Mouse (Mus musculus) stomach, embryonic 14.5 days (tissue): Measurements from ENCODE around the gene Uvrag. TPM values are rescaled to one million over a fixed set of nuclear protein-coding genes. Genes with fewer than 3 reads are reported as not detected.

Source experiments
- ATAC-seq: fragments of 200-750 bp; cut with Nextera tagmentation; 2 replicates; pipeline ENCODE4 v1.8.0; 2017; ENCODE audit warnings: low read depth, moderate TSS enrichment; ENCODE audit not compliant: insufficient number of reproducible peaks, insufficient read depth, low FRiP score
- H3K27ac ChIP-seq: fragments of 300-500 bp; sonication (generic); 2 replicates; pipeline ENCODE4 v1.5.1; 2014; ENCODE audit warnings: mild to moderate bottlenecking, low read length, moderate library complexity, mixed read lengths
- H3K27me3 ChIP-seq: fragments of 300-500 bp; sonication (generic); 2 replicates; pipeline ENCODE4 v1.6.1; 2014; ENCODE audit warnings: low read length, control low read depth, mixed read lengths; ENCODE audit not compliant: control insufficient read depth, insufficient read depth
- H3K36me3 ChIP-seq: fragments of 300-500 bp; sonication (generic); 2 replicates; pipeline ENCODE4 v1.6.1; 2014; ENCODE audit warnings: mild to moderate bottlenecking, control low read depth, low read length, moderate library complexity, mixed read lengths; ENCODE audit not compliant: control insufficient read depth, insufficient read depth
- H3K4me1 ChIP-seq: fragments of 300-500 bp; sonication (generic); 2 replicates; pipeline ENCODE4 v1.6.1; 2014; ENCODE audit warnings: low read length, control low read depth, mixed read lengths; ENCODE audit not compliant: control insufficient read depth, insufficient read depth
- H3K4me2 ChIP-seq: fragments of 300-500 bp; sonication (generic); replicated peaks from 2 replicates; pipeline ENCODE4 v1.6.1; 2014; ENCODE audit warnings: low read depth, low read length, control low read depth
- H3K4me3 ChIP-seq: fragments of 300-500 bp; sonication (generic); 2 replicates; pipeline ENCODE4 v1.5.1; 2014; ENCODE audit warnings: low read depth, low read length, control low read depth
- H3K9ac ChIP-seq: fragments of 300-500 bp; sonication (generic); replicated peaks from 2 replicates; pipeline ENCODE4 v1.6.1; 2014; ENCODE audit warnings: low read depth, mild to moderate bottlenecking, control low read depth, low read length, moderate library complexity, mixed read lengths
- H3K9me3 ChIP-seq: fragments of 300-500 bp; sonication (generic); 2 replicates; pipeline ENCODE4 v1.6.1; 2016; ENCODE audit warnings: low read depth, low read length, control low read depth; ENCODE audit not compliant: control insufficient read depth
- WGBS: fragments of 180-500 bp; shearing (Covaris S2); extraction: QIAGEN DNeasy Blood & Tissue Kit; methylation state at CpG from one replicate; pipeline ENCODE4 v1.1.7; 2014; 5-methylcytosine and 5-hydroxymethylcytosine counted together
- polyA plus RNA-seq: library from polyadenylated mRNA; unstranded; fragments of >200 nt; fragmentation: Nextera tagmentation; extraction: Ambion mirVana; gene quantifications from 2 replicates; pipeline ENCODE4 v1.2.1, GENCODE M21; 2014

Gene Uvrag
- polyA plus RNA-seq, 1 experiment from 2014 or later: 23.9 TPM

GRCm38 (mm10) chr7:98869070-98869469 is 271.9 kb downstream of the Uvrag start:
- H3K4me2 ChIP-seq: no peak overlapping the region
- no peak overlapping the region for H3K27ac ChIP-seq
- H3K27me3 ChIP-seq: no peaks in the 10 kb centered on the region
- no peak overlapping the region for H3K9ac ChIP-seq
- no peak for ATAC-seq
- WGBS: 70% methylated on average over 3 of the region's 3 CpGs
- no peak overlapping the region for H3K4me3 ChIP-seq
- no peaks in the 10 kb centered on the region for H3K36me3 ChIP-seq
- peaks cover 21% of the 10 kb centered on the region for H3K4me1 ChIP-seq
- H3K9me3 ChIP-seq: no peaks in the 10 kb centered on the region

- Histone ChIP-seq H3K27ac (no peak overlapping the region), H3K9me3 (no peaks in the 10 kb centered on the region), H3K4me2 (no peak overlapping the region), H3K4me1 (peaks cover 21% of the 10 kb centered on the region), H3K9ac (no peak overlapping the region), H3K4me3 (no peak overlapping the region), H3K27me3 (no peaks in the 10 kb centered on the region), H3K36me3 (no peaks in the 10 kb centered on the region)
- 83% methylated on average over 2 of the region's 2 CpGs for WGBS
- no peak for ATAC-seq
Observed at GRCm38 (mm10) chr7:98867794-98868150, 273.2 kb downstream of the Uvrag start.

- H3K4me2 ChIP-seq: no peak overlapping the region
- peaks cover 21% of the 10 kb centered on the region for H3K4me1 ChIP-seq
- H3K27ac ChIP-seq: no peak overlapping the region
- no peaks in the 10 kb centered on the region for H3K9me3 ChIP-seq
- no peaks in the 10 kb centered on the region for H3K36me3 ChIP-seq
- peak; percentile 5; the same call in 1 of the 2 replicates for ATAC-seq
- no peak overlapping the region for H3K9ac ChIP-seq
- no peaks in the 10 kb centered on the region for H3K27me3 ChIP-seq
- H3K4me3 ChIP-seq: no peak overlapping the region
- 13% methylated on average over 12 of the region's 12 CpGs for WGBS
Observed at GRCm38 (mm10) chr7:98867053-98867793, 273.7 kb downstream of the Uvrag start.

GRCm38 (mm10) chr7:98863969-98864718 is 276.8 kb downstream of the Uvrag start:
- peaks cover 13% of the 10 kb centered on the region for H3K4me1 ChIP-seq

GRCm38 (mm10) chr7:98862994-98863393 is 277.9 kb downstream of the Uvrag start:
- Histone ChIP-seq H3K27me3 (no peaks in the 10 kb centered on the region), H3K36me3 (no peaks in the 10 kb centered on the region), H3K4me1 (peaks cover 13% of the 10 kb centered on the region), H3K27ac (no peak overlapping the region), H3K9me3 (no peaks in the 10 kb centered on the region), H3K4me2 (no peak overlapping the region), H3K9ac (no peak overlapping the region), H3K4me3 (no peak overlapping the region)
- no peak for ATAC-seq
- 64% methylated on average over 5 of the region's 5 CpGs for WGBS

More at GRCm38 (mm10) chr7:98863969-98864718, 276.8 kb downstream of the Uvrag start:
- no peak overlapping the region for H3K4me2 ChIP-seq
- H3K4me3 ChIP-seq: no peak overlapping the region
- H3K9me3 ChIP-seq: no peaks in the 10 kb centered on the region
- H3K27me3 ChIP-seq: no peaks in the 10 kb centered on the region
- no peak for ATAC-seq
- no peak overlapping the region for H3K27ac ChIP-seq
- no peaks in the 10 kb centered on the region for H3K36me3 ChIP-seq
- no peak overlapping the region for H3K9ac ChIP-seq
- WGBS: 53% methylated on average over 9 of the region's 9 CpGs

- no peak for ATAC-seq
- no peak overlapping the region for H3K9ac ChIP-seq
- no peaks in the 10 kb centered on the region for H3K27me3 ChIP-seq
- H3K27ac ChIP-seq: no peak overlapping the region
- H3K9me3 ChIP-seq: no peaks in the 10 kb centered on the region
- H3K4me1 ChIP-seq: 0 out of 2 replicates have a peak, but pooled peaks cover 6% of the 10 kb centered on the region
- no peak overlapping the region for H3K4me2 ChIP-seq
- no peaks in the 10 kb centered on the region for H3K36me3 ChIP-seq
- whole genome bisulfite sequencing: 26% methylated on average over 2 of the region's 2 CpGs
- H3K4me3 ChIP-seq: no peak overlapping the region
Observed at GRCm38 (mm10) chr7:98861002-98861401, 279.9 kb downstream of the Uvrag start.

- 59% methylated on average over 3 of the region's 3 CpGs for WGBS
- H3K27ac ChIP-seq: no peak overlapping the region
Observed at GRCm38 (mm10) chr7:98857094-98857493, 283.8 kb downstream of the Uvrag start.

GRCm38 (mm10) chr7:98856128-98856527 is 284.8 kb downstream of the Uvrag start:
- H3K36me3 ChIP-seq: no peaks in the 10 kb centered on the region
- H3K27me3 ChIP-seq: no peaks in the 10 kb centered on the region
- WGBS: 51% methylated on average over 3 of the region's 3 CpGs
- H3K4me1 ChIP-seq: peaks cover 10% of the 10 kb centered on the region
- peak; percentile 56; the same call in 1 of the 2 replicates for ATAC-seq
- no peak overlapping the region for H3K27ac ChIP-seq
- no peak overlapping the region for H3K9ac ChIP-seq
- H3K4me3 ChIP-seq: no peak overlapping the region
- H3K4me2 ChIP-seq: no peak overlapping the region
- H3K9me3 ChIP-seq: no peaks in the 10 kb centered on the region

More at GRCm38 (mm10) chr7:98857094-98857493, 283.8 kb downstream of the Uvrag start:
- Histone ChIP-seq H3K36me3 (no peaks in the 10 kb centered on the region), H3K9me3 (no peaks in the 10 kb centered on the region), H3K9ac (no peak overlapping the region), H3K27me3 (no peaks in the 10 kb centered on the region), H3K4me1 (0 out of 2 replicates have a peak, but pooled peaks cover 6% of the 10 kb centered on the region), H3K4me3 (no peak overlapping the region), H3K4me2 (no peak overlapping the region)
- ATAC-seq: no peak
